Mouse (Mus musculus) embryonic facial prominence, embryonic 14.5 days (tissue): ENCODE measurements at regions not wholly inside any gene's neighbourhood (a gene's known extent, or its start where the extent isn't known, plus 50 kb on each side); places are given as distances from the start of the nearest gene placed in this dataset.
"Not testable (repeated sequence)": the region's sequence is repeated elsewhere in the genome, so short reads cannot be mapped to it uniquely, and the experiment has no call there.

ENCODE experiments used
- ATAC-seq: fragments of 200-750 bp; cut with Nextera tagmentation; 2 replicates; pipeline ENCODE4 v1.8.0; 2017; ENCODE audit warnings: low read depth, moderate number of reproducible peaks, moderate TSS enrichment
- DNase-seq: peaks from one replicate; pipeline ENCODE4 v3.0.0-alpha.2; 2015; ENCODE audit warnings: low spot score
- H3K27ac ChIP-seq: fragments of 300-500 bp; sonication (generic); replicated peaks from 2 replicates; pipeline ENCODE4 v1.5.1; 2014; ENCODE audit warnings: low read depth, mild to moderate bottlenecking, low read length, moderate library complexity
- H3K27me3 ChIP-seq: fragments of 300-500 bp; sonication (generic); replicated peaks from 2 replicates; pipeline ENCODE4 v1.6.1; 2014; ENCODE audit warnings: low read length; ENCODE audit not compliant: control insufficient read depth, insufficient read depth
- H3K36me3 ChIP-seq: fragments of 300-500 bp; sonication (generic); 2 replicates; pipeline ENCODE4 v1.6.1; 2014; ENCODE audit warnings: low read length, mixed read lengths; ENCODE audit not compliant: control insufficient read depth, insufficient read depth
- H3K4me1 ChIP-seq: fragments of 300-500 bp; sonication (generic); 2 replicates; pipeline ENCODE4 v1.6.1; 2014; ENCODE audit warnings: antibody characterized with exemption, low read length; ENCODE audit not compliant: control insufficient read depth, insufficient read depth
- H3K4me2 ChIP-seq: fragments of 300-500 bp; sonication (generic); 2 replicates; pipeline ENCODE4 v1.6.1; 2014; ENCODE audit warnings: low read depth, mild to moderate bottlenecking, low read length, moderate library complexity, mixed read lengths
- H3K4me3 ChIP-seq: fragments of 300-500 bp; sonication (generic); 2 replicates; pipeline ENCODE4 v1.5.1; 2014; ENCODE audit warnings: low read depth, mild to moderate bottlenecking, low read length
- H3K9ac ChIP-seq: fragments of 300-500 bp; sonication (generic); 2 replicates; pipeline ENCODE4 v1.6.1; 2014; ENCODE audit warnings: low read depth, mild to moderate bottlenecking, low read length, moderate library complexity, mixed read lengths
- H3K9me3 ChIP-seq: fragments of 300-500 bp; sonication (generic); 2 replicates; pipeline ENCODE4 v1.6.1; 2016; ENCODE audit warnings: low read length; ENCODE audit not compliant: control insufficient read depth
- WGBS: fragments of 180-500 bp; shearing (Covaris S2); extraction: QIAGEN DNeasy Blood & Tissue Kit; methylation state at CpG from one replicate; pipeline ENCODE4 v1.1.7; 2014; 5-methylcytosine and 5-hydroxymethylcytosine counted together

DNA sequence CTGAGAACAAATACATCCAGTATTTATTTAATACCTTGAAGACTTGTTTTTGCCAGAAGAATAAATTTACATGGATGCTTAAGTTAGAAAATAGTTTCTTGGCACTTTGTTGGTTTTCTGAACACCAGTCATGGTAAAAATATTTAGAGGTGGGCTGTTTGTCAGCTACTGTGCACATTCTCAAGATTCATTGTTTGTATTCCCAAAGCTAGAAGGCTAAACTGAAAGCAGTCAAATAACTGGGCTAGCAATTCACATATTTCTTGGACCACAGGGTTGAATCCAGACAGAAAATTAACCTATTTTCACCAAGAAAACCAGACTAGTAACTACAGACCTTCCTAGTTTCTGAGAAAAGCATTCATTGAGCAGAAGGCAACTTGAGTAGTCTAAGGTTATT lies 488.1 kb upstream of the Klf6 start:
- DNase-seq: no peak
- Histone ChIP-seq H3K36me3 (no peaks in the 10 kb centered on the region), H3K27me3 (no peaks in the 10 kb centered on the region), H3K4me2 (no peak overlapping the region), H3K4me1 (no peaks in the 10 kb centered on the region), H3K9me3 (no peaks in the 10 kb centered on the region), H3K27ac (no peak overlapping the region), H3K4me3 (no peak overlapping the region), H3K9ac (no peak overlapping the region)
- ATAC-seq: no peak

DNA sequence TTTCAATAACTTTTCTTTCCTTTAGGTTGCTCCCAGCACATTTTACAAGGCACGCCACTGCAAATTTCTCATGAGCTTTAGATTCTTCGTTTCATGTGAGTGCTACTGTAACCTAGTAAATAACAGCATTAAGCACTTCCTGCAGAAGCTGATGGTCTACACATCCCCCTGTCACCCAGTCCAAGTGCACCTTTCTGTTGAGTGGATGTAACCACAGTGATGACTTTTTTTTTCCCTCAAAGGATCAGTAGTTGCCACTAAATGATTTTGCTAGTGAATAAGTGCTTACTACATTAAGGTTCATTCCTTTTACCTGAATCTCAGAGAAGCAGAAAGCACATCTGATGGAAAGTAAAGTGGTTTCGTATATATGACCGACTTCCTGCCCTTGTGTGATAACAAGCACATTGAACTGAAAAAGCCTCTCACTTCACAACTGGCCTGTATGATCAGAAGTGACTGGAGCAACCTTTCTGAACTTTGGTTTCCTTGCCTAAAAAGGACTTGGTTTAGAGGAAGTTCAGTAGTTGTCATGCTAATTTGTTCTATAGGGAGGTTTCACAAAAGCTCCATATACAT lies 453.0 kb upstream of the Klf6 start:
- H3K4me1 ChIP-seq: no peaks in the 10 kb centered on the region
- H3K9me3 ChIP-seq: no peaks in the 10 kb centered on the region
- 84% methylated on average over 4 of the region's 4 CpGs for WGBS
- H3K27me3 ChIP-seq: no peaks in the 10 kb centered on the region
- H3K27ac ChIP-seq: no peak overlapping the region
- H3K4me3 ChIP-seq: no peak overlapping the region
- no peak for DNase-seq
- ATAC-seq: no peak
- no peak overlapping the region for H3K9ac ChIP-seq
- H3K4me2 ChIP-seq: no peak overlapping the region
- no peaks in the 10 kb centered on the region for H3K36me3 ChIP-seq

DNA sequence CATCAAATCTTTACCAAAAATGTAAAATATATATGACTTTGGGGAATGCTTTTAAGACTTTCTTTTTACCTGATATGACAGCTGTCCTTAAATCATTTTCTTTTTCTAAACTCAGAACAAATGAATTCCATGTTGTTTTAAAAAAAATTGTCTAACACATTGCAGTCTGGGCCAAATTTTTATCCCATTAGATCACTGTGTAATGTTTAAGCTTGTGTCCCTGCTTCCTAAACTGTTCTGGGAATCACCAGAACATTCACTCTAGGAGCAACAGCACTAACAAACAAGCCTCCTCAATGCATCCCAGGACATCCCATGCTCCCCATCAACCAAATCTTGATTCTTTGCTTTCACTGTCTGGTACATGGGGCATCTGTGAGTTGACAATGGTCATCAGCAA lies 449.2 kb upstream of the Klf6 start:
- ATAC-seq: no peak
- H3K4me2 ChIP-seq: no peak overlapping the region
- H3K4me3 ChIP-seq: no peak overlapping the region
- no peak overlapping the region for H3K27ac ChIP-seq
- H3K9ac ChIP-seq: no peak overlapping the region
- H3K9me3 ChIP-seq: no peaks in the 10 kb centered on the region
- H3K36me3 ChIP-seq: no peaks in the 10 kb centered on the region
- H3K27me3 ChIP-seq: no peaks in the 10 kb centered on the region
- no peaks in the 10 kb centered on the region for H3K4me1 ChIP-seq
- DNase-seq: peak; percentile 38

DNA sequence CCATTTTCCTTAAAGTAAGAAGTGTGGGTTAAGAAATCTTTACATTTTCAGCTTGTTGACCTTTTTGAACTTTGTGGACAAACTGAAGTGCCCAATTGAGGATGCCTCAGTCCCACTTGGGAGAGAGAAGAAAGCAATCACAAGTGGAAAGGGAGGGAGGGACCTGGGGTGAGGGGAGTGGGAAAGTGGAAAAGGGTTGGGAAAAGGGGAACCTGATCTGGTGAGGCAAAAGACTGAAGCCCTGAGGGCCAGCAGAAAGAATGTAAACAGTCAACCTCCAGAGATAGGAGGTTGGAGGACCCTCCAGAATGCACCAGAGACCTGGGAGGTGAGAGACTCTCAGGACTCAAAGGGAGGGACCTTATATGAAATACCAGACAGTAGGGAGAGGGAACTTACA lies 448.3 kb upstream of the Klf6 start:
- not testable (repeated sequence) for H3K4me2 ChIP-seq, ATAC-seq, H3K4me1 ChIP-seq, H3K9me3 ChIP-seq, H3K9ac ChIP-seq, H3K27me3 ChIP-seq, H3K27ac ChIP-seq, H3K4me3 ChIP-seq, H3K36me3 ChIP-seq, DNase-seq

DNA sequence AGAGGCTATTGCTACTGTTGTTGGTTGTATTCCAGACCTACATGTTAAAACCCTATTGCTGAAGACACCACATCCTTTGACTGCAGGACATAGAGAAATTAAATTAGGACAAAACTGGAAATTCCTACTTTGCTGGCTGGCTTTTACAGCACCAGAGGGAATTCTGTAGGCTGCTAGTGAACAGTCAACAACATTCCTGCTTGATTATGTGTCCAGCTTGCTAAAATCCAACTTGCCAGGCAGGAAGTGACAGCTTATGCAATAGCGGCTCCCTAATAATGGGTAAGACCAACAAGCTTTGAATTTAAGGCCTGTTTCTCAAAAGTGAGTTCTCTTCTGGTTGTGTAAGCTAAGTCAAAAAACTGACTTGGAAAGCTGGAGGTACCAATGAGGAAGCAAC lies 437.2 kb upstream of the Klf6 start:
- WGBS: 51% methylated on average over 1 of the region's 1 CpGs
- H3K4me1 ChIP-seq: no peaks in the 10 kb centered on the region

DNA sequence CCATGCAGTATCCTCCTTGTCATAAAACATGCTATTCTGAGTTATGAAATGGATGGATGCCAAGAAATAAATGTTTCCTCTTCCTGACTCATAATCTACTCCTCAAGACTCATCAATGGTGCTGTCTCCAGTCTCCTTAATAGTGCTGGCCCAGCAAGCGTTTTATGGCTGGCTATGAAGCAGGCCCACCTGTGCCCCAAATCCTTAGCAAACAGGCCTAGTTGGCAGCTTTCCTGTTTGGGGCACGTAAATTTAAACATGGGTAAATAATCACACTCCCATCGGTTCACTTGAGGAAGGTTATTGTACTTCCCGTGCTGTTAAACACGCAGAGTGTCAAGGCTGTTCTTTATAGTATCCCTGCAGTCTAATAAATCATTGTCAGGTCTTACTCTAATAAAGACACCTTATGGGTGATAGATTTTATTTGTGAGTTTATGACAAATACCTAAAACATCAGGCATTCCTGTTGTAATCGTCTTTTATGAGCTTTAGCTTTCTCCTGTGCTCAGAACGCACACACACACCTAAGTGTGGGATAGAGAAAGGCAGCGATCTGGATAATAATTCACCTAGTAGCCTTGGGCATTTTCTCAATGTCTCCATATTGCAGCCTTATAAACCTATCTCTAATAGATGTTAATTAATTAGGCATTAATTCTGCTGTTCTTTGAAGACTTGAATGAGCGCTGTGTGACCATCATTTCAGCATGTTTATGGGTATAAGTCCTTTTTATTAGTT lies 435.6 kb upstream of the Klf6 start:
- ATAC-seq (no peak), DNase-seq (no peak)
- Histone ChIP-seq H3K4me2 (no peak overlapping the region), H3K27ac (no peak overlapping the region), H3K36me3 (no peaks in the 10 kb centered on the region), H3K4me1 (no peaks in the 10 kb centered on the region), H3K9me3 (no peaks in the 10 kb centered on the region), H3K9ac (no peak overlapping the region), H3K4me3 (no peak overlapping the region), H3K27me3 (no peaks in the 10 kb centered on the region)
- 83% methylated on average over 9 of the region's 9 CpGs for WGBS

More for the DNA sequence above, 437.2 kb upstream of the Klf6 start:
- Histone ChIP-seq H3K9me3 (no peaks in the 10 kb centered on the region), H3K36me3 (no peaks in the 10 kb centered on the region), H3K4me2 (no peak overlapping the region), H3K4me3 (no peak overlapping the region), H3K9ac (no peak overlapping the region), H3K27me3 (no peaks in the 10 kb centered on the region), H3K27ac (no peak overlapping the region)
- DNase-seq: peak; percentile 41
- ATAC-seq: no peak

DNA sequence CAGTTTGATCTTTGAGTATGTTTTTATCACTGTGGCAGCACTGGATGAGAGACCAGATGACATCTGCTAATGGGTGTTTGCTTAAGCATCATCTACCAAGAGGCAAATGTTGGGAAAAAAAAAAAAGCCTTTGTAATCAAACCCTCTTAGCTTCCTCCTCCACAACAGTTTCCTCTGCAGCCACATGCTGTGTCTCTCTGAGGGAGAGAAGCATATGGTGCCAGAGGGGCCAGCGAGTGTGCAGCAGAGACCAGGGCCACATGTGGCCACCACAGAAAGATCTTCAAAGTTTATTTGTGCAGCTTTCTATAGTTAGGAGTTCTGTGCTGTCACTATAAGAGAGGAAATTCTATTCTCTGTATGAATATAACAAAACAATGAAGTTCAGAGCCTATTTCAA lies 427.6 kb upstream of the Klf6 start:
- DNase-seq (peak; percentile 40), ATAC-seq (no peak)
- WGBS: 16% methylated on average over 1 of the region's 1 CpGs

DNA sequence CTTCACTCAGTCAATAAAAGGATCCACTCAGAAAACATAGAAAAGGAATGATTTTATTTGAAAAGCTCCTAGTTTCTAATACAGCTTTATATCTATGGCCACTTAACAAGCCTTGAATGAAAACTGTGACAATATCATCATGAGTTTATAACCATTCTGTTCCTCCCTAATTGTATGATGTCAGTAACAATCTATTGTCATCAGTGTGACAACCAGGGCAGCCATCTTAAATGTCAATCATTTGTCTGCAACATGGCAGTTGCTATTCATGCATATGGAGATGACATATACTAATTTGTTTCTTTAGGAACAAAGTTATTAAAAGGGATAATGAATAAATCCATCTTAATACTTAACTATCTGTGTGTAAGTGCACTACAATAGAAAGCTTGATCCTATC lies 426.2 kb upstream of the Klf6 start:
- H3K4me1 ChIP-seq: no peaks in the 10 kb centered on the region
- H3K27ac ChIP-seq: no peak overlapping the region
- DNase-seq (no peak), ATAC-seq (no peak)
- H3K4me3 ChIP-seq: no peak overlapping the region
- no peak overlapping the region for H3K9ac ChIP-seq
- no peak overlapping the region for H3K4me2 ChIP-seq
- H3K27me3 ChIP-seq: no peaks in the 10 kb centered on the region
- no peaks in the 10 kb centered on the region for H3K9me3 ChIP-seq
- no peaks in the 10 kb centered on the region for H3K36me3 ChIP-seq

More for the DNA sequence above, 427.6 kb upstream of the Klf6 start:
- H3K4me1 ChIP-seq: no peaks in the 10 kb centered on the region
- H3K27ac ChIP-seq: no peak overlapping the region
- H3K9me3 ChIP-seq: no peaks in the 10 kb centered on the region
- no peak overlapping the region for H3K4me3 ChIP-seq
- no peaks in the 10 kb centered on the region for H3K27me3 ChIP-seq
- H3K4me2 ChIP-seq: no peak overlapping the region
- no peak overlapping the region for H3K9ac ChIP-seq
- H3K36me3 ChIP-seq: no peaks in the 10 kb centered on the region

DNA sequence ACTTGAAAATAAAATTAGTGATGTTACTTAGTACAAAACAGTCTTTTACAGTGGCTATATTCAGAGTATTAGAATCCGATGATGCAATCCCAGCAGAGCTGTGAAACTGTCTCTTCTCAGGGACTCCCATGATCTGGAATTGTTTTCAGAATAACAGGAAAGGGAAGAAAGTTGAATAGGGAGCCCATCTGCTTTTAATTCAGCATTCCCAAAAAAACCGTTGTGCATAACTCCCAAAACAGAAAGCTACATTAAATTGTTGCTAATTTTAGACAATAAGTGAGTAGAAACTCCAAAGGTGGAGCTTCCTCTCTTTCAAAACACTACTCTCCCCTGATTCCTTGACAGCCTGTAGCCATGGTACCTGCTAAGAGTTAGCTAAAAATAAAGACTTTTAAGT lies 425.1 kb upstream of the Klf6 start:
- no peaks in the 10 kb centered on the region for H3K9me3 ChIP-seq
- H3K9ac ChIP-seq: no peak overlapping the region
- H3K36me3 ChIP-seq: no peaks in the 10 kb centered on the region
- no peaks in the 10 kb centered on the region for H3K4me1 ChIP-seq
- H3K27me3 ChIP-seq: no peaks in the 10 kb centered on the region
- 31% methylated on average over 2 of the region's 2 CpGs for WGBS
- H3K4me2 ChIP-seq: no peak overlapping the region
- DNase-seq (peak; percentile 48), ATAC-seq (no peak)
- no peak overlapping the region for H3K4me3 ChIP-seq
- H3K27ac ChIP-seq: no peak overlapping the region
